Mouse (Mus musculus) bone marrow macrophage, adult 2 months (primary cell): ENCODE results near the gene Lemd1. TPM values are rescaled to one million over a fixed set of nuclear protein-coding genes. Genes with fewer than 3 reads are reported as not detected.

ENCODE experiments used
- H3K27ac ChIP-seq: 2 replicates; pipeline ENCODE4 v1.5.1; 2012; ENCODE audit warnings: low read depth, low read length; ENCODE audit not compliant: insufficient read depth
- H3K4me1 ChIP-seq: 2 replicates; pipeline ENCODE4 v1.6.1; 2012; ENCODE audit warnings: low read length; ENCODE audit not compliant: control insufficient read depth, insufficient read depth
- H3K4me3 ChIP-seq: 2 replicates; pipeline ENCODE4 v1.5.1; 2012; ENCODE audit warnings: mild to moderate bottlenecking, low read length, moderate library complexity; ENCODE audit not compliant: insufficient read depth
- CTCF ChIP-seq: IDR thresholded peaks from 2 replicates; pipeline ENCODE4 v1.5.1; 2012; ENCODE audit warnings: low read depth, mild to moderate bottlenecking, low read length, moderate library complexity
- POLR2A ChIP-seq: IDR thresholded peaks from 2 replicates; pipeline ENCODE4 v1.6.1; 2012; ENCODE audit warnings: mild to moderate bottlenecking, low read depth, low read length, borderline replicate concordance
- polyA plus RNA-seq: library from polyadenylated mRNA; stranded (reverse); fragments of >200 nt; gene quantifications from 2 replicates; pipeline ENCODE4 v1.2.4, GENCODE M21; 2012; ENCODE audit not compliant: missing spikeins, insufficient read depth, insufficient read length

Lemd1 gene
- polyA plus RNA-seq, 1 experiment = not detected

DNA sequence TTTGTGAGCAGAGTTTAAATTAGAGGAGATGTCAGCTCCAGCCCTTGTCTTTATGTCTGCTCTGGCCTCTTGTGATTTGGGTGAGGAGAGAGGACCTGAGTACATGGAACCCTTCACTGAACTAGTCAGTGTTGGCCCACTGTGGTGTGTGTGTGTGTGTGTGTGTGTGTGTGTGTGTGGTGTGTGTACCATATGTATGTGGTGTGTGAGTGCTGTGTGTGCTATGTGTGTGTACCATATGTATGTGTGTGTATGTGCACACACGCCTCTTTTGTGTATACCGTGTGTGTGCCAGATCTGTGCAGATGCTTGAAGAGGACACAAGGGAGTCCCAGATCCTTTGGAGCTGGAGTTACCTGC, 90.9 kb downstream of the Lemd1 start:
- H3K4me3 ChIP-seq = no peak overlapping the region
- H3K27ac ChIP-seq = no peak overlapping the region

GRCm38 (mm10) chr1:132283018-132283417, 91.8 kb downstream of the Lemd1 start:
- no peak overlapping the region for H3K27ac ChIP-seq
- no peak for TF ChIP-seq POLR2A
- TF ChIP-seq CTCF = no peak
- no peak overlapping the region for H3K4me3 ChIP-seq

More for the DNA sequence above, 90.9 kb downstream of the Lemd1 start:
- TF ChIP-seq POLR2A = no peak
- no peak for TF ChIP-seq CTCF
- H3K4me1 ChIP-seq = no peaks in the 10 kb centered on the region

DNA sequence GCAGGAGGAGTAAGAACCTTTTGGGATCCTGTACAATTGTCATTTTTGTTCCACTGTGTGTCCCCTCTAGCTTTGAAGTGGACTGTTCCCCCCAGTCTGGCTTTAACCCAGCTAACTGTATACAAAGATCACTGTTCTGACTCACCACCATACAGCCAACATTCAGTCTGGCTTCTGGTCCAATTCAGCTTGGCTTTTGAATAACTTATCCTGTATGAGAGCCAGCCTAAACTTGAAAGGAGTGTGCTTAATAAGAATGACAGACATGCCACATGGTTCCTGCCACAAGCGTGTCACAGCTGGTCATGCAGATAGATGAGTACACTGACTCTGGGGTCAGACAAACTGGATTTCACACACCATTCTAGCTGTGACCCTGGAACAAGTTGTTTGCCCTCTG, 95.5 kb downstream of the Lemd1 start:
- H3K4me1 ChIP-seq = no peaks in the 10 kb centered on the region
- H3K4me3 ChIP-seq = no peak overlapping the region
- TF ChIP-seq CTCF (no peak), POLR2A (no peak)

More at GRCm38 (mm10) chr1:132283018-132283417, 91.8 kb downstream of the Lemd1 start:
- H3K4me1 ChIP-seq = no peaks in the 10 kb centered on the region

DNA sequence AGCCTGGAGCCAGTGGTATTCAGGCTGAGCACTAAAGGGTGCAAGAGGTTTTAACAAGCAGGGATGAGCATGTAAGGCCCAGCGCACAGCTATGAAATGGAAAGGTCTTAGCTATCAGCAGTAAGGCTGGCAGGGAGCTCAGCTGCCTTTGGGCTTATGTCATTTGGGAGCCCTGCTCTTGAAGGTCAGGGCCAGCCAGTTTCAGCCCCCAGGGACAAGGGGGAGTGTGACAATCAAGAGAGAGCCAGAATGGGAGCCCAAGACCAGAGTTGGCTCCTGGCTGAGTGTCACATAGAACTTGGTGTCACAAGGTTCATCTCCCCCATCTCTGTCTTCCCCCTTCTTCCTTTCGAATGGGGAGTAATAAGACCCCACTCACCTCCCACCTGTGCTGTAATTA, 96.2 kb downstream of the Lemd1 start:
- Histone ChIP-seq H3K4me3 (no peak overlapping the region), H3K4me1 (no peaks in the 10 kb centered on the region), H3K27ac (no peak overlapping the region)
- TF ChIP-seq POLR2A (no peak), CTCF (no peak)

More for the DNA sequence above, 95.5 kb downstream of the Lemd1 start:
- H3K27ac ChIP-seq = no peak overlapping the region

DNA sequence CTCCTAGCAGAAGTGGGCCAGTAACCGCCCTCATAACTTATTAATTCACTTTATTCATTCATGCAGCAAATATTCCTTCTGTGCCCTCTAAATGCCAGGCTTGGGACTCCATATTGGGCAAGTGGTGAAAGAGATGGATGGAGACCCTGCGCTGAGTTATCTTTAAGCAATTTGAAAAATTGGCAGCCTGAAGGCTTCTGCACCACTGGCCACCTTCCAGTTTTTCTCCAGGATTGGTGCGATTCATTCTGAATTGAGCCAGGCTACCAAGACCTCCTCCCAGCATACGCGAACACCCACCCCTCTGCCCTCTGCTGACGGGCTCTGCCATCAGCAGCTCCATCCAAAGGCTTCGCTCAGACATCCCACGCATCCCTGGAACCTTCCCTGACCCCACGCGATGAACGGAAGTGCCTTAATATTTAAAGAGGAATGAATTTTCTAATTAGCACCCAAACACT, 96.8 kb downstream of the Lemd1 start:
- H3K4me1 ChIP-seq = no peaks in the 10 kb centered on the region
- no peak overlapping the region for H3K4me3 ChIP-seq
- no peak overlapping the region for H3K27ac ChIP-seq
- no peak for TF ChIP-seq POLR2A
- TF ChIP-seq CTCF = no peak

DNA sequence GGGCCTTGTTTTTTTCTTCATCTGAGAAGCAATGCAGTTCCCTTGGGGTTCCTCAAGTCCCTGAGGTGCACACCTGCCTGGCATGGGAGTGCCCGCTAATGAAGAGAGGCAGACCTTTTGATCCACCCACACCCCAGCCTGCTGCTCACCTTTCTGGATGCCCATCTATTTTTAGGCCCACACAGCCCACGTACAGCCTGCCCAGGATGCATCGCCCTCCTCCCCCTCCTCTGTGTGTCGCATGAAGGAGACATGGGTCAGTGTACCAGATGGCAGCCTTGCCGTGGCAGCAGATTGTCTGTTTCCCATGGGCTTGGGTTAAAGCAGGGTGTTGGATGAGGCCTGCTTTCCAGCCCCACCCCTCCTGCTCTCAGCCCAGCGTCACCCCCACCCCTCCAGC, 98.7 kb downstream of the Lemd1 start:
- Histone ChIP-seq H3K27ac (no peak overlapping the region), H3K4me1 (no peaks in the 10 kb centered on the region), H3K4me3 (no peak overlapping the region)
- no peak for TF ChIP-seq POLR2A
- no peak for TF ChIP-seq CTCF

GRCm38 (mm10) chr1:132290921-132291675, 99.9 kb downstream of the Lemd1 start:
- TF ChIP-seq CTCF = no peak
- TF ChIP-seq POLR2A = no peak
- Histone ChIP-seq H3K4me1 (no peaks in the 10 kb centered on the region), H3K4me3 (no peak overlapping the region), H3K27ac (no peak overlapping the region)

- H3K4me3 ChIP-seq = no peak overlapping the region
- no peak overlapping the region for H3K27ac ChIP-seq
- no peak for TF ChIP-seq CTCF
- TF ChIP-seq POLR2A = no peak
- 0 out of 2 replicates have a peak, but pooled peaks cover 3% of the 10 kb centered on the region for H3K4me1 ChIP-seq
Observed at GRCm38 (mm10) chr1:132291706-132292105, 100.5 kb downstream of the Lemd1 start.

- TF ChIP-seq CTCF = no peak
- no peak for TF ChIP-seq POLR2A
Observed at GRCm38 (mm10) chr1:132292318-132293129, 101.3 kb downstream of the Lemd1 start.

DNA sequence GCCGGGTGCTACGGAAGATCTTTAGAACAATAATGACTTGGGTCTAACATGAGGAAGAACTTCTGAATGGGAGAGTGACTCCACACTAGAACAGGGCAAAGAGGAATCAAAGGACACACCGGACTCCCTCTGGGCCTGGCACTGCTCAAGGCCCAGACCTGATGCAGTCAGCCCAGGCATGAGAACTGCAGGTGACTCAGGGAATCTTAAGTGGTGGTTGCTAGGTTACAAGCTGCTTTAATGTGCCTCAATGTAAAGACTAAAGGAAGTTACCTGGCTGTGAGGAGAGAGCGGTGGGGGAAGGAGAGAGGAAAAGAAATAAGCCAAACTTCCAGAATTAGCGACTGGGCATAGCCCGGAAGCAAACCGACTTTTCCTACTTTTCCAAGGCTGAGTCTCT, 104.3 kb downstream of the Lemd1 start:
- no peak overlapping the region for H3K27ac ChIP-seq
- no peak overlapping the region for H3K4me3 ChIP-seq
- H3K4me1 ChIP-seq = 0 out of 2 replicates have a peak, but pooled peaks cover 3% of the 10 kb centered on the region
- TF ChIP-seq POLR2A = no peak
- TF ChIP-seq CTCF = no peak

More at GRCm38 (mm10) chr1:132292318-132293129, 101.3 kb downstream of the Lemd1 start:
- no peak overlapping the region for H3K4me3 ChIP-seq
- no peak overlapping the region for H3K27ac ChIP-seq
- 0 out of 2 replicates have a peak, but pooled peaks cover 3% of the 10 kb centered on the region for H3K4me1 ChIP-seq
